Mouse (Mus musculus) hindlimb bud, embryonic 11.5 days (tissue): ENCODE data around the gene Hadha.

ENCODE experiments used
- DNase-seq: peaks from one replicate; pipeline ENCODE4 v3.0.0-alpha.2; 2012; ENCODE audit warnings: low read depth, low spot score; ENCODE audit errors: extremely low spot score

Gene Hadha

DNA sequence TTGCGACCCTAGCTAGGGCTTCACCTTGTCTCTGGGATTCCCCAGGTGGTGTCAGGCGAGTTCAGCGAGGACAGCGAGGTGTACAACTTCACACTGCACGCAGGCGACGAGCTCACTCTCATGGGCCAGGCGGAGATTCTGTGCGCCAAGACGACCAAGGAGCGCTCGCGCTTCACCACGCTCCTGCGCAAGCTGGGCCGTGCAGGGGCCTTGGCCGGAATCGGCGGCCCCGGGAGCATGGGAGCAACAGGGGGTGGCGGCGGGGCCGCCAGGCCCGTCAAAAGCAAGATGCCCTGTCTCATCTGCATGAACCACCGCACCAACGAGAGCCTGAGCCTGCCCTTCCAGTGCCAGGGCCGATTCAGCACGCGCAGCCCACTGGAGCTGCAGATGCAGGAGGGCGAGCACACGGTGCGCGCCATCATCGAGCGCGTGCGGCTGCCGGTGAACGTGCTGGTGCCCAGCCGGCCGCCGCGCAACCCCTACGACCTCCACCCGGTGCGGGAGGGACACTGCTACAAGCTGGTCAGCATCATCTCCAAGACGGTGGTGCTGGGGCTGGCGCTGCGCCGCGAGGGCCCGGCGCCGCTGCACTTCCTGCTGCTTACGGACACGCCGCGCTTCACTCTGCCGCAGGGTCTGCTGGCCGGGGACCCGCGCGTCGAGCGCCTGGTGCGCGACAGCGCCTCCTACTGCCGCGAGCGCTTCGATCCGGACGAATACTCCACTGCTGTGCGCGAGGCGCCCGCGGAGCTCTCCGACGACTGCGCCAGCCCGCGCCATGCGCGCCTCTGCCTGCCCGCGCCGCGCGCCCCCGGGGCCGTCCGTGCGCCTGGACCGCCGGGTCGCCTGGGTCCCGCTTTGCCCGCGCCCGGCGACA is 40.8 kb downstream of the Hadha start:
- no peak for DNase-seq

GRCm38 (mm10) chr5:30112533-30113068 is 42.4 kb downstream of the Hadha start:
- DNase-seq, result no peak

DNA sequence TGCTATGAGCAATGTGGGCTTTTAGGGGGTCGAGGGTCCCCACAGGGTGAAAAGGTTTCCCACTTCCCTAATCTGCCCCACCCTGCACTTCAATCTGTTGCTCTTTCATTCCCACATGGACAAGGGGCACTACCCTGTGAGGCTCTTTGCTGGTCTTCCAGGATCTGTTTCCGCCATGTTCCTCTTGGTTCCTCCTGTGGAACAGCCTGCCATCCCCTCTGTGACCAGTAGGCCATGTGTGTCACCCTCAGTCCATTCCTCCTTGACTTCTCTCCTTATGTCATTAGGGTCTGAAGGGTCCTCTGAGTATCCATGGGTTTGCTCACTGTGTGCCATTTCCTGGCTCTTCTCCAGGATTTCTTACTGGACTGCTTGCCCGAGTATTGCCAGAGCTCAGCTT is 43.2 kb downstream of the Hadha start:
- DNase-seq, result no peak

- no peak for DNase-seq
Measured at GRCm38 (mm10) chr5:30111126-30111525, 43.8 kb downstream of the Hadha start.

- DNase-seq, result no peak
Measured at GRCm38 (mm10) chr5:30110371-30111060, 44.4 kb downstream of the Hadha start.

GRCm38 (mm10) chr5:30109899-30110298 is 45.1 kb downstream of the Hadha start:
- DNase-seq, result no peak

DNA sequence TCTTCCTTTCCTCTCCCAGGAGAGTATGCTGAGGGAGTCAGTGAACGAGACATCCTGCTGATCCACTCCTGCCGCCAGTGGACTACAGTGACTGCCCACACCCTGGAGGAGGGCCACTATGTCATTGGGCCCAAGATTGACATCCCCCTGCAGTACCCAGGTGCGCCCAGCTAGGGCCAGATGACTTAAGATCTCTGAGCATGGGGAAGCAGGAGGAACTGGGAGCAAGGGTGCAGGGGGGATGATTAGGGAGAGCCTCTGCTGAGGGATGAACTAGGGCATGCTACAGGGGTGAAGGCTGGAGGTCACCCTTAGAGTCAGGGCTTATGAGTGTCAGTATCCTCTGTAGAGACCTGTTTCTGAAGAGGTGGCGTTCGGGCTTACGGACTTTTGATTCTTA is 46.7 kb downstream of the Hadha start:
- no peak for DNase-seq

DNA sequence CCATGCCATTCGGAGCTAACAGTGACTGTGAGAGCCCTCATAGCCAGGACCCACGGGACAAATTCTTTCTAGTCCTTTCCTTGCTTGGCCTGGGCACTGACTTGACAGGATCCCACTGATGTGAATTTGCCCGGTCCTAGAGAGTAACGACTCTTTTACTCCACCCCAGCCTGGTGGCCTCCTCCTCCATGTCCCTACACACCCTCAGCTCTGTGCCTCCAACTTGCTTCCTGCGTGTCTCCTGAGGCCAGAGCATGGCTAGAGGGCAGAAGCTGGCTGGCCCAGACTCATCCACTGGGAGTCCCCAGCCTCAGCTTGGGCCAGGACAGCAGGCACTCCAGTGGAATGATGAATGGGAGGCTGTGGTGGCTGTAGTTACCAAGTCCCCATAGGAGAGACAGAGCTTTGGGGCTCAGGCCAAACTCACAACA is 47.3 kb downstream of the Hadha start:
- DNase-seq, result no peak

GRCm38 (mm10) chr5:30107186-30107585 is 47.8 kb downstream of the Hadha start:
- DNase-seq, result no peak

- DNase-seq, result no peak
Measured at GRCm38 (mm10) chr5:30106756-30107155, 48.2 kb downstream of the Hadha start.

GRCm38 (mm10) chr5:30105668-30106300 is 49.2 kb downstream of the Hadha start, which contains the start of gene 3110082J24Rik:
3110082J24Rik (minus strand) TSS chr5:30106086.
- no peak for DNase-seq

- DNase-seq, result no peak
Measured at GRCm38 (mm10) chr5:30104841-30105667, 49.9 kb downstream of the Hadha start, which contains the start of gene Garem2. Garem2 (plus strand) TSS chr5:30105161.

DNA sequence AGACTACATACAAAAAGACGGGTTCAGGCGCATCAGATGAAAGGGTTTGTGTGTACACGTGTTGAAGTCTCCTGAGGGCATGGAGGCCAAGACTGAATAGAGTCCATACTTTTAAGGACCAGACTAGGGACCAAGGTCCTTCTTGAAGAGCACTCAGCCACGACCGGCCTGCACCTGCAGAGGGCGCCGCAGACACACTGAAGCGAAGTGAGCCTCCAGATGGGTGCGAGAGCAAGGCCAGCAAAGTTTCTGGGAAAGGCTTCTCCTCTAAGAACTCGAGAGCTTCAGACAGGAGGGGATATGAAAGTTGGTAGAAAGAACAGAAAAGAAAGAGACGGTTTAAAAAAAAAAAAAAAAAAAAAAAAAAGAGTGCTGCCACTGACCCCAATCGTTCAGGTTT is 50.6 kb downstream of the Hadha start:
- DNase-seq, result no peak

DNA sequence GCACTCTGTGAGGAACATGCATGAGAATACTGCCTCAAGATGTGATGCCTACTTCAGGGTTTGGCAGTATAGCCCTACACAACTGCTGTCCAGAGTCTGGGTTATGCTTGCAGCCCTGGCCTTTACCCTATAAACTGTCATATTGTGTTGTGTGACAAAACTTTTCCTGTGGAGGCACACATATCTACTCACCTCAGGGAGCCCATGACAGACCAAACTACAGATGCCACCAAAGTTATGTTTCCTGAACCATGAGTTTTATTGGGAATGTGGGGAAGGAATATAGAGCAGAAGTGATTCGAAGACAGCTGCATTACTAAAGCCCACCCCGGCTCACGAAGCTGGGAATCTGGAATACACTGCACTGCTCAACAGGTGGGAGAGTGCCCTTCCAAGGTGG is 51.6 kb downstream of the Hadha start:
- DNase-seq, result no peak

DNA sequence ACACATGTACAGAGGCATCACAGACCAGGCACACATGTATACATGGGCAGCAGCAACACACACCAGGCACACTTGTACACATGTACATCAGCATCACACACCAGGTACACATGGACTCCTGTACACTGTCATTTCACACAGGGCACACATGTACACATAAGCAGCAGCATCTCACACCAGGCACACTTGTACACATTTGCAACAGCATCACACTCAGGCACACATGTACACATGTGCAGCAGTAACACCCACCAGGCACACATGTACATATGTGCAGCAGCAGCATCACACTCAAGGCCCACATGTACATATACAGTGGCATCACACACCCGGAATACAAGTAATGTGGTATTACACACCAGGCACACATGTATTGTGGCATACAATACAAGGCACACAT is 56.7 kb downstream of the Hadha start:
- DNase-seq, result no peak

DNA sequence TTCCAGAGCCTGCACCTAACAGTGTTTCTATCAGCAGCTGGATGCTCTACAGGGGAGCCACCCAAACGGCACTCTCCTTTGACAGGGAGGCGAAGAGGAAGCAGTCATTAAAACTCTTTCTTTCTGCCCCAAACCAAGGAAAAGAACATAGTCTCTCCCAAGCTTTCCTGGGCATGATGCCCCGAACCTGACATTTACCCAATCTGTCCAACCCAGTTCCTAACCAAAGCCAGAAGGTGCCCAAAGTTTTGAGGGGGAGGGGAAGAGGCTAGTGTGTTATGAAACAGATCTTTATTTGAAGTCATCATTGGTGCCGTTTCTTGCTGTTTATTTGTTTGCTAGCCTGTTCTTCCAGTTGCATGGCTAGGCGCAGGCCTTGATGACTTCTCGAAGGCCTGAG is 59.2 kb downstream of the Hadha start:
- DNase-seq, result no peak

DNA sequence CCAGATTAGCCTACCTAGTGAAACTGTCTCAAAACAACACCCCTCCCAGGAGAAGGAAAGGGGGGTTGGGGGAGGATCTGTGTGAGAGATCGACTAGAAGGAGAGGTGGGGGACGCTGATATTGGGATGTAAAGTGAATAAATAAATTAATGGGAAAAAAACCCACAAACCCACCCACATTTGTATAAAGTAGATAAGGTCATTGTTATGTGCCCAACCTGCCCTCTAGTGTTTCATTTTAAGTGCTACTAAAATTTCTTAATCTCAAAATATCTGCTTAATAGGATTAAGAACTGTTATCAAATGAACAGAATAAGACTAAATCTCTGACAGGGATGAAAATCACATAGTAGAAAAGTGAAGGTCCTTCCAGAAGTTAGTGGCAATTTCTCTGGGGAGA is 60.6 kb downstream of the Hadha start:
- no peak for DNase-seq

DNA sequence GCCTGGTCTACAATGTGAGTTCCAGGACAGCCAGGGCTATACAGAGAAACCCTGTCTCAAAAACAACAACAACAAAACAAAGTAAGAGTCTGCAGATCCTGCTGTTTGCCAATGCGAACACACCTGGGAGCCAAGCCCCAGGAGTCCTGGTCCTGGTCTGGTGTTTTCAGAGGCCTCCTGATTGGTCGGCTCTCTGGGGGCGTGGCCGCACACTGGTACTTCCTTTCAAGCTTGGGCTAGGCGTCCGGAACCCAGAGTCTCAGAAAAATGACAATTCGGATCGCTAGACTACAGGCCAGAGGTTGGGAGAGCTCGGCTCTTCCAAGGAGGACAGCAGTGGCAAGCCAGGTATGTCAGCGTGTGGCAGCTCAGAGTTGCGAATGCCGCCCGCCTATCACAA is 62.3 kb downstream of the Hadha start:
- no peak for DNase-seq

- DNase-seq, result peak; percentile 52
Measured at GRCm38 (mm10) chr5:30072825-30073821, 81.8 kb downstream of the Hadha start, which contains the start of gene Tyms. Tyms (minus strand) TSS chr5:30073617.
